Mouse (Mus musculus) neural tube, embryonic 14.5 days (tissue): Measurements from ENCODE around the gene Hjurp. TPM values are rescaled to one million over a fixed set of nuclear protein-coding genes. Genes with fewer than 3 reads are reported as not detected.

Source experiments
- ATAC-seq: fragments of 200-750 bp; cut with Nextera tagmentation; 2 replicates; pipeline ENCODE4 v1.8.0; 2017; ENCODE audit warnings: low read depth, mild to moderate bottlenecking, moderate TSS enrichment, moderate library complexity
- H3K27ac ChIP-seq: fragments of 300-500 bp; sonication (generic); 2 replicates; pipeline ENCODE4 v1.5.1; 2014; ENCODE audit warnings: low read depth, mild to moderate bottlenecking, control low read depth, low read length, moderate library complexity, mixed read lengths
- H3K27me3 ChIP-seq: fragments of 300-500 bp; sonication (generic); 2 replicates; pipeline ENCODE4 v1.6.1; 2014; ENCODE audit warnings: low read length; ENCODE audit not compliant: control insufficient read depth, insufficient read depth
- H3K36me3 ChIP-seq: fragments of 300-500 bp; sonication (generic); 2 replicates; pipeline ENCODE4 v1.6.1; 2014; ENCODE audit warnings: low read length, mixed read lengths; ENCODE audit not compliant: control insufficient read depth, insufficient read depth
- H3K4me1 ChIP-seq: fragments of 300-500 bp; sonication (generic); 2 replicates; pipeline ENCODE4 v1.6.1; 2014; ENCODE audit warnings: low read length; ENCODE audit not compliant: control insufficient read depth, insufficient read depth
- H3K4me2 ChIP-seq: fragments of 300-500 bp; sonication (generic); 2 replicates; pipeline ENCODE4 v1.6.1; 2014; ENCODE audit warnings: mild to moderate bottlenecking, low read depth, low read length, control low read depth
- H3K4me3 ChIP-seq: fragments of 300-500 bp; sonication (generic); 2 replicates; pipeline ENCODE4 v1.5.1; 2014; ENCODE audit warnings: low read depth, low read length, control low read depth, mixed read lengths
- H3K9ac ChIP-seq: fragments of 300-500 bp; sonication (generic); replicated peaks from 2 replicates; pipeline ENCODE4 v1.6.1; 2014; ENCODE audit warnings: low read depth, mild to moderate bottlenecking, control low read depth, low read length, mixed read lengths
- H3K9me3 ChIP-seq: fragments of 300-500 bp; sonication (generic); 2 replicates; pipeline ENCODE4 v1.6.1; 2016; ENCODE audit warnings: low read length; ENCODE audit not compliant: control insufficient read depth
- WGBS: fragments of 180-500 bp; shearing (Covaris S2); extraction: QIAGEN DNeasy Blood & Tissue Kit; methylation state at CpG from one replicate; pipeline ENCODE4 v1.1.7; 2014; 5-methylcytosine and 5-hydroxymethylcytosine counted together
- polyA plus RNA-seq: library from polyadenylated mRNA; unstranded; fragments of >200 nt; fragmentation: Nextera tagmentation; extraction: Ambion mirVana; gene quantifications from 2 replicates; pipeline ENCODE4 v1.2.1, GENCODE M21; 2014

Gene Hjurp
- polyA plus RNA-seq, 1 experiment from 2014 or later = 55.8 TPM

- Histone ChIP-seq H3K36me3 (no peaks in the 10 kb centered on the region), H3K27ac (no peak overlapping the region), H3K9me3 (peaks cover 34% of the 10 kb centered on the region), H3K4me2 (no peak overlapping the region), H3K4me1 (no peaks in the 10 kb centered on the region), H3K4me3 (no peak overlapping the region), H3K9ac (no peak overlapping the region), H3K27me3 (no peaks in the 10 kb centered on the region)
- ATAC-seq = no peak
- 64% methylated on average over 10 of the region's 10 CpGs for WGBS
These were observed 7.0 kb upstream of the Hjurp start for GRCm38 (mm10) chr1:88284228-88284945.

GRCm38 (mm10) chr1:88283376-88284227 is 6.2 kb upstream of the Hjurp start:
- H3K9ac ChIP-seq = no peak overlapping the region
- no peak overlapping the region for H3K4me3 ChIP-seq
- H3K27ac ChIP-seq = no peak overlapping the region
- H3K36me3 ChIP-seq = no peaks in the 10 kb centered on the region
- H3K4me2 ChIP-seq = no peak overlapping the region
- ATAC-seq = no peak
- no peaks in the 10 kb centered on the region for H3K4me1 ChIP-seq
- H3K27me3 ChIP-seq = no peaks in the 10 kb centered on the region
- H3K9me3 ChIP-seq = peaks cover 34% of the 10 kb centered on the region
- WGBS = 83% methylated on average over 15 of the region's 15 CpGs

- Histone ChIP-seq H3K27ac (no peak overlapping the region), H3K27me3 (no peaks in the 10 kb centered on the region), H3K4me3 (no peak overlapping the region), H3K36me3 (no peaks in the 10 kb centered on the region), H3K4me1 (no peaks in the 10 kb centered on the region), H3K4me2 (no peak overlapping the region), H3K9ac (no peak overlapping the region), H3K9me3 (peaks cover 27% of the 10 kb centered on the region)
- WGBS = 61% methylated on average over 3 of the region's 3 CpGs
- ATAC-seq = no peak
These were observed 4.9 kb upstream of the Hjurp start for GRCm38 (mm10) chr1:88282301-88282700.

- Histone ChIP-seq H3K4me2 (no peak overlapping the region), H3K9ac (no peak overlapping the region), H3K4me1 (peaks cover 16% of the 10 kb centered on the region), H3K9me3 (peaks cover 18% of the 10 kb centered on the region), H3K36me3 (no peaks in the 10 kb centered on the region), H3K4me3 (no peak overlapping the region), H3K27ac (no peak overlapping the region), H3K27me3 (no peaks in the 10 kb centered on the region)
- no peak for ATAC-seq
- WGBS = 74% methylated on average over 15 of the region's 15 CpGs
These were observed 2.7 kb upstream of the Hjurp start for GRCm38 (mm10) chr1:88280006-88280690.

GRCm38 (mm10) chr1:88279111-88280005 is 1.9 kb upstream of the Hjurp start:
- Histone ChIP-seq H3K9ac (no peak overlapping the region), H3K4me2 (no peak overlapping the region), H3K27ac (no peak overlapping the region), H3K36me3 (peaks cover 1% of the 10 kb centered on the region; the same call in 1 of the 2 replicates), H3K27me3 (no peaks in the 10 kb centered on the region), H3K4me3 (no peak overlapping the region), H3K9me3 (peaks cover 11% of the 10 kb centered on the region), H3K4me1 (peaks cover 16% of the 10 kb centered on the region)
- ATAC-seq = no peak
- 73% methylated on average over 9 of the region's 9 CpGs for WGBS

GRCm38 (mm10) chr1:88277818-88278511 is 532 bp upstream of the Hjurp start:
- Histone ChIP-seq H3K4me2 (peak overlapping the region; percentile 66), H3K27ac (no peak overlapping the region), H3K9me3 (peaks cover 4% of the 10 kb centered on the region), H3K9ac (peak overlapping the region; percentile 63; the same call in 1 of the 2 replicates), H3K27me3 (no peaks in the 10 kb centered on the region), H3K36me3 (peaks cover 12% of the 10 kb centered on the region), H3K4me1 (peaks cover 16% of the 10 kb centered on the region), H3K4me3 (peak overlapping the region; percentile 52)
- 68% methylated on average over 18 of the region's 18 CpGs for WGBS
- peak; percentile 3 for ATAC-seq

- Histone ChIP-seq H3K9ac (peak overlapping the region; percentile 63), H3K27me3 (no peaks in the 10 kb centered on the region), H3K9me3 (no peaks in the 10 kb centered on the region), H3K4me1 (peaks cover 16% of the 10 kb centered on the region), H3K4me2 (peak overlapping the region; percentile 66), H3K4me3 (peak overlapping the region; percentile 52), H3K36me3 (peaks cover 17% of the 10 kb centered on the region), H3K27ac (peak overlapping the region; percentile 49)
- peak; percentile 35 for ATAC-seq
- 30% methylated on average over 10 of the region's 10 CpGs for WGBS
These were observed 822 bp downstream of the Hjurp start for GRCm38 (mm10) chr1:88276524-88277097.
